Mouse (Mus musculus) monocyte, adult 5-6 weeks (primary cell): ENCODE data around the gene Racgap1. TPM values are rescaled to one million over a fixed set of nuclear protein-coding genes. Genes with fewer than 3 reads are reported as not detected.

Experiments used
- ATAC-seq: fragments of 153-309, 156-312 bp; replicated peaks from 2 replicates; pipeline ENCODE4 v1.8.0; 2017; ENCODE audit warnings: mild to moderate bottlenecking; ENCODE audit not compliant: low TSS enrichment, insufficient number of reproducible peaks, severe bottlenecking, poor library complexity, low FRiP score
- total RNA-seq: library from RNA; stranded (forward); fragments of 200-1000, 200-491, 200-594 nt; gene quantifications from 3 replicates; pipeline ENCODE4 v1.2.3, GENCODE M21; 2017

Racgap1 gene
- total RNA-seq, 1 experiment from 2014 or later, result 17.8 TPM

GRCm38 (mm10) chr15:99668881-99669280 is 17.4 kb upstream of the Racgap1 start:
- ATAC-seq, result peak; percentile 64; the same call in 1 of the 2 replicates

- no peak for ATAC-seq
Observed at GRCm38 (mm10) chr15:99667544-99667943, 16.1 kb upstream of the Racgap1 start.

- ATAC-seq, result peak; percentile 60
Observed at GRCm38 (mm10) chr15:99664600-99665451, 13.4 kb upstream of the Racgap1 start.

- ATAC-seq, result no peak
Observed at GRCm38 (mm10) chr15:99663964-99664599, 12.6 kb upstream of the Racgap1 start.

- no peak for ATAC-seq
Observed at GRCm38 (mm10) chr15:99662371-99662770, 10.9 kb upstream of the Racgap1 start.

GRCm38 (mm10) chr15:99661121-99661830 is 9.8 kb upstream of the Racgap1 start:
- ATAC-seq, result no peak

GRCm38 (mm10) chr15:99658437-99658836 is 7.0 kb upstream of the Racgap1 start:
- no peak for ATAC-seq

- no peak for ATAC-seq
Observed at GRCm38 (mm10) chr15:99655956-99656355, 4.5 kb upstream of the Racgap1 start.

GRCm38 (mm10) chr15:99653876-99654275 is 2.4 kb upstream of the Racgap1 start:
- no peak for ATAC-seq

GRCm38 (mm10) chr15:99653291-99653690 is 1.8 kb upstream of the Racgap1 start:
- no peak for ATAC-seq

GRCm38 (mm10) chr15:99651984-99652872 is 772 bp upstream of the Racgap1 start:
- ATAC-seq, result peak; percentile 25; the same call in 1 of the 2 replicates

GRCm38 (mm10) chr15:99650304-99650703 is 1.2 kb downstream of the Racgap1 start:
- ATAC-seq, result no peak

GRCm38 (mm10) chr15:99649067-99649761 is 2.2 kb downstream of the Racgap1 start:
- no peak for ATAC-seq

GRCm38 (mm10) chr15:99648326-99648725 is 3.1 kb downstream of the Racgap1 start:
- ATAC-seq, result no peak

- ATAC-seq, result no peak
Observed at GRCm38 (mm10) chr15:99644776-99645175, 6.7 kb downstream of the Racgap1 start.

GRCm38 (mm10) chr15:99643832-99644231 is 7.6 kb downstream of the Racgap1 start:
- 0 out of 2 replicates have a peak, but pooled peaks have one; percentile 33 for ATAC-seq

- ATAC-seq, result no peak
Observed at GRCm38 (mm10) chr15:99642622-99643021, 8.8 kb downstream of the Racgap1 start.

- no peak for ATAC-seq
Observed at GRCm38 (mm10) chr15:99638124-99638485, 13.4 kb downstream of the Racgap1 start.
